Mouse (Mus musculus): ENCODE results near the gene Kdm4a. TPM values are rescaled to one million over a fixed set of nuclear protein-coding genes. Genes with fewer than 3 reads are reported as not detected.

The Kdm4a gene
- polyA plus RNA-seq, 1 experiment from 2014 or later: 30.8 TPM

Small RNA genes within 50 kb of the gene (microRNA-seq; reads per million reads assigned to microRNA genes)
- gene Mir7226 (ENCODE audit: borderline number of aligned reads): 0.95 reads per million, percentile 12 among the genes with 10 or more reads in this experiment

Other genes with a start within 250 kb of the Kdm4a start
- 5.2 and 6.9 TPM in 2 replicates for gene St3gal3, start 45.1 kb downstream of the Kdm4a start, polyA plus RNA-seq (2014; fragmentation: Nextera tagmentation; extraction: Ambion mirVana)
- gene Ptprf, start 111.4 kb upstream of the Kdm4a start, polyA plus RNA-seq (2014; fragmentation: Nextera tagmentation; extraction: Ambion mirVana): 24.5 and 26.9 TPM in 2 replicates
- gene Szt2, start 229.2 kb upstream of the Kdm4a start, polyA plus RNA-seq (2014; fragmentation: Nextera tagmentation; extraction: Ambion mirVana): 6.6 and 7.6 TPM in 2 replicates
- 91.1 and 95.1 TPM in 2 replicates for gene Med8, start 229.3 kb upstream of the Kdm4a start, polyA plus RNA-seq (2014; fragmentation: Nextera tagmentation; extraction: Ambion mirVana)
- 59.7 and 68.4 TPM in 2 replicates for gene Elovl1, start 248.1 kb upstream of the Kdm4a start, polyA plus RNA-seq (2014; fragmentation: Nextera tagmentation; extraction: Ambion mirVana)